Mouse (Mus musculus): Measurements from ENCODE around the gene Dstn. TPM values are rescaled to one million over a fixed set of nuclear protein-coding genes. Genes with fewer than 3 reads are reported as not detected.

The Dstn gene
- total RNA-seq, 1 experiment from 2014 or later, result 286 TPM

- no peak for DNase-seq
These were observed 39.9 kb downstream of the Dstn start for GRCm38 (mm10) chr2:143955004-143955403.

- no peak for DNase-seq
These were observed 40.6 kb downstream of the Dstn start for GRCm38 (mm10) chr2:143955746-143956145.

- DNase-seq, result no peak
These were observed 47.1 kb downstream of the Dstn start for GRCm38 (mm10) chr2:143962192-143962591.

GRCm38 (mm10) chr2:143963318-143963717 lies 48.2 kb downstream of the Dstn start:
- no peak for DNase-seq

GRCm38 (mm10) chr2:143969260-143969659 lies 54.1 kb downstream of the Dstn start:
- DNase-seq, result no peak

- DNase-seq, result no peak
These were observed 55.7 kb downstream of the Dstn start for GRCm38 (mm10) chr2:143970841-143971240.

- no peak for DNase-seq
These were observed 56.8 kb downstream of the Dstn start for GRCm38 (mm10) chr2:143971887-143972286.

GRCm38 (mm10) chr2:143973161-143973560 lies 58.0 kb downstream of the Dstn start:
- DNase-seq, result no peak

- DNase-seq, result no peak
These were observed 60.1 kb downstream of the Dstn start for GRCm38 (mm10) chr2:143975146-143975649.

GRCm38 (mm10) chr2:143978444-143979147 lies 63.5 kb downstream of the Dstn start:
- no peak for DNase-seq

- DNase-seq, result peak; percentile 63
These were observed 65.8 kb downstream of the Dstn start for GRCm38 (mm10) chr2:143980781-143981398.

- no peak for DNase-seq
These were observed 67.0 kb downstream of the Dstn start for GRCm38 (mm10) chr2:143982152-143982551.

GRCm38 (mm10) chr2:143982901-143983300 lies 67.8 kb downstream of the Dstn start:
- no peak for DNase-seq

- no peak for DNase-seq
These were observed 68.4 kb downstream of the Dstn start for GRCm38 (mm10) chr2:143983482-143983881.

GRCm38 (mm10) chr2:143987485-143987884 lies 72.4 kb downstream of the Dstn start:
- no peak for DNase-seq

GRCm38 (mm10) chr2:143988016-143988415 lies 72.9 kb downstream of the Dstn start:
- no peak for DNase-seq

GRCm38 (mm10) chr2:143990997-143991396 lies 75.9 kb downstream of the Dstn start:
- DNase-seq, result no peak

- DNase-seq, result no peak
These were observed 77.0 kb downstream of the Dstn start for GRCm38 (mm10) chr2:143991964-143992672.

Other genes starting within 250 kb of the Dstn start
- 0.52 and 1.0 TPM in 2 replicates for gene Bfsp1, start 52.1 kb upstream of the Dstn start, total RNA-seq (2021)
- 192 and 198 TPM in 2 replicates for gene Rrbp1, start 95.9 kb downstream of the Dstn start, total RNA-seq (2021)
- not detected in 2 replicates for gene Banf2, start 117.7 kb downstream of the Dstn start, total RNA-seq (2021)

All from adrenal gland, postnatal 25 days (tissue).